Mouse (Mus musculus) heart, postnatal 14 days (tissue): Measurements from ENCODE around the gene Morc2a. TPM values are rescaled to one million over a fixed set of nuclear protein-coding genes. Genes with fewer than 3 reads are reported as not detected.

Experiments used
- DNase-seq, 2 experiments: peaks; one replicate each; pipeline ENCODE4 v3.0.0; 2021 to 2022
- intact Hi-C: fragments of 180-260 bp; cut with DNase I; formaldehyde crosslinking; loops from one replicate; pipeline ENCODE4 v1.15.1; 2025
- total RNA-seq, 2 experiments: library from RNA; stranded (reverse); gene quantifications; 2 replicates each; pipeline ENCODE4 v1.2.3; 2021

The Morc2a gene
- total RNA-seq, 2 experiments from 2014 or later = 23.1 to 27.4 TPM

DNA sequence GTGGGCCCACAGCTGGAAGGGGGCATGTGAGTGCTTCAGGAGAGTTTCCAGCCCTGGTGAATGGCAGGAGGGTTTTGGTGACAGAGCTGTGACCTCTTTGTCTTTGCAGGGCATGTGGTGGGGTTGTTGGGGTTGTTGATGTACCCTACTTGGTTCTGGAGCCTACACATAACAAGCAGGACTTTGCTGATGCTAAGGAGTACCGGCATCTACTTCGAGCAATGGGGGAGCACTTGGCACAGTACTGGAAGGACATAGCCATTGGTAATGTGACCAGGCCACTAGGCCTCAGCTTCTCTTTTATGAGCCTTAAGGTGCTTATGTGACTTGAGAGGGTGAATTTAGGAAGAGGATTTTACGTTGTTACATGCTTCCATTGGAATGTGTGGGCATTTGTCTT is 30.8 kb downstream of the Morc2a start:
- intact Hi-C loops = no loop called here
- no peak for DNase-seq

DNA sequence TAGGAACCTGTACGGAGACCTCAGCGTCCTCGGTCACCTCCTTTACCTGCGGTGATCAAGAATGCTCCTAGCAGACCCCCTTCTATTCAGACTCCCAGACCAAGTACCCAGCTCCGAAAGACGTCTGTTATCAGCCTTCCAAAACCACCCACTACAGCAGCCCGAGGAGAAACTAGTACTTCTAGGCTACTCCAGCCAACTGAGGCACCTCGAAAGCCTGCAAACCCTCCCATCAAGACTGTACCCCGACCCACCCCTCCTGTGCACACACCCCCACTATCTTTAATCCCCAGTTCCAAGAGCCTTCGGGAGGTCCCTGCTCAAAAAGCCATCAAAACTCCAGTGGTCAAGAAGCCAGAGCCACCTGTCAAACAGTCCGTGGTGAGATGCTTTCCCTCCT is 34.7 kb downstream of the Morc2a start:
- intact Hi-C loops = no loop called here

DNA sequence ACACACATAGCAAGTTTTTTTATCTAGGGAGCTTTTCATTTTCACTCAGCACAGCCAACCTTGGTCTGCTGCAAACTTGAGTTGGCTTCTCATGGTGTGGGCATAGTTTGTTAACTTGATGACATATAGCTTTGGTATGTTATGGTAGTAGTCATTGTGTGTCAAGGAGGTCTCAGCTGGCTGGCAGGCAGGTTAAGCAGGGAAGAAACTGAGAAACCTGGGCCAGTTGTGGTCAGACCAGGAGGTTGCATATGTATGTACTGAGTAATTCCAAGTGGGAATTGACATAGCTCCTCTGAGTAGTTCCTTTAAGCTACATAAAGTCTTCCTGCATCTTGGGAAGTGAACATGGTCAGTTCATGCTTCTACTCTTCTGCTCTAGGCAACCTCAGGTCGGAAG is 35.2 kb downstream of the Morc2a start:
- intact Hi-C loops = no loop called here
- no peak for DNase-seq

More for the DNA sequence above, 34.7 kb downstream of the Morc2a start:
- no peak for DNase-seq

- peak in 1 of 2 experiments; percentile 19 for DNase-seq
- intact Hi-C loops = no loop called here
Measured at GRCm38 (mm10) chr11:3684723-3685430, 35.9 kb downstream of the Morc2a start.

- intact Hi-C loops = no loop called here
- DNase-seq = no peak
Measured at GRCm38 (mm10) chr11:3685431-3685830, 36.4 kb downstream of the Morc2a start.

DNA sequence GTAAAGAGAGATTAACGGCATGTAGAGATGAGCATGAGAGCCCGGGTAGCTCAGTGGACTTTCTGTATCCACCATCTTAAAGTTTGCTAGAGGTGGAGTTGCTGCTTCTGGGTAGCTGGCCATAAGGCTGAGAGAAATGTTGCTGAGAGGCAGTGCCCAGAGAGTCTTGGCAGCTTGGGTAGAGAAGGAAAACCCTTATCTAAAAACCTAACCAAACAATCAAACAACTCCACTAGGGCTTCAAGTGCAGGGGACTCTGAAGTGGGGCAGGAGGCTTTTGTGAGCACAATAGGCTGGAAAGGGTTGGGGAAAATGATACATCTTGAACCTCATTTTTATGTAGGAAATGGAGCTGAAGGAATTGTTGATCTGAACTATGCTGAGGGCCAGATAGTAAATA is 37.3 kb downstream of the Morc2a start:
- DNase-seq = no peak
- intact Hi-C loops = no loop called here

GRCm38 (mm10) chr11:3686885-3687284 is 37.9 kb downstream of the Morc2a start:
- DNase-seq = no peak
- intact Hi-C loops = no loop called here

DNA sequence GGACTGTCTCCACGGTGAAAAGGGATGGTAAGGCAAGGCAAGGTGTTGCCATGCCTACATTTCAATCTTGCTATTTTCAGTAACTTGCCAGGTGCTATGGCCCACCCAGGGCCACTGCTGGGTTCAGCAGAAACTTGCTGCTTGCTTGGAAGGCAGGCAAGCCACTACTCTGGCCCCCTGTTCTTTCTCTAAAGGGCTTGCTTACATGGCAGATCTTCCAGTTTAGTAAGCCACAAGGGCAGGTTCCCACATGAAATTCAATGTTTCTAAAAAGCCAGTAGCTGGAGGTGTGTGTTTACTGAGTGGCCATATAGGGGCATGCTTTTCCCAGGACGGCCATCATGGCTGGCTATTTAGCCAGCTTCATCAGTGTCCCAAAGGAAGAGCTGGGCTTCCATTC is 42.8 kb downstream of the Morc2a start:
- DNase-seq = no peak
- intact Hi-C loops = no loop called here

DNA sequence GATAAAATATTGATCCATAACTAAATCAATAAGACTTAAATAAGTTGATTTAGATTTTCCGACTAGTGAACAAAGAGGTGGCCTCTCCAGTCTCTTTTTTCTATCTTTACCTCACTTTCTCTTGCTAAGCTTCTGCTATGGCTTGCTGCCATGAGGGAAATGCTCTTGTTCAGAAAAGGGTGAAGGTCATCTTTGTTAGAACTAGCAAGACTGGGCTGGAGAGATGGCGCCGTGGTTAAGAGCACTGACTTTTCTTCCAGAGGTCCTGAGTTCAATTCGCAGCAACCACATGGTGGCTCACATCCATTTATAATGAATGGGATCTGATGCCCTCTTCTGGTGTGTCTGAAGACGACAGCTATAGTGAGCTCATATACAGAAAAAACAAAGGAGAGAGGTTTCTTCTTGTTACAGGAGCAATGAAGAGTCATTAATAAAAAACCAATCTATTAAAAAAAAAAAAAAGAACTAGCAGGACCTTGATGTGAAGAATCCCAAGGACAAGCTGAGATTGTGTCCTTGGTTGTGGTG is 47.2 kb downstream of the Morc2a start:
- intact Hi-C loops = no loop called here
- DNase-seq = no peak

- intact Hi-C loops = no loop called here
- no peak for DNase-seq
Measured at GRCm38 (mm10) chr11:3697441-3697840, 48.5 kb downstream of the Morc2a start.

GRCm38 (mm10) chr11:3703089-3703992 is 54.4 kb downstream of the Morc2a start:
- intact Hi-C loops = no loop called here
- no peak for DNase-seq

- intact Hi-C loops = no loop called here
- DNase-seq = no peak
Measured at GRCm38 (mm10) chr11:3704404-3704803, 55.4 kb downstream of the Morc2a start.

GRCm38 (mm10) chr11:3707057-3707456 is 58.1 kb downstream of the Morc2a start:
- intact Hi-C loops = no loop called here
- DNase-seq = no peak

- DNase-seq = no peak
- intact Hi-C loops = loop anchor here (5.0 kb wide), 1 partner anchor 167 kb away; no protein-coding TSS in a partner anchor
Measured at GRCm38 (mm10) chr11:3710203-3710602, 61.2 kb downstream of the Morc2a start.

DNA sequence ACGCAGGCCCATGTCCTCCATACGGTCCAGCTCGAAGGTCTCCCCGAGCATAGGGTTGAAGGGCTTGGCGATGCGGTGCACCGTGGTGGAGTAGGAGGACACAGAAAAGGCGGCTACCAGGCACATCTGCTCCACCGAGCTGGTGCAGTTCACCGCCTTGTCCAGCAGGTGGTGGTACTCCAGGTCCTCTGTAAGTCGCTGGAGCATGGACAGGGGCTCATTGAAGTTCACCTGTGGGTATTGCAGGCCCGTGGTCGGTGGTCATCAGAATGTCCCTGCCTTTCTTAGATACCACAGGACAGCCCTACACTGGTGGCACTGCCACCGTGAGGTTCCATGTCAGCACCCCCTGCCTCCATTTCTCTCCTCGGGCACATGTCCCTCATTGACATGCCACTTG is 65.5 kb downstream of the Morc2a start:
- DNase-seq = peak; percentile 54 to 77
- intact Hi-C loops = loop anchor here (2.0 to 5.0 kb wide), 2 partner anchors 72 to 163 kb away; no protein-coding TSS in a partner anchor

- intact Hi-C loops = no loop called here
- DNase-seq = no peak
Measured at GRCm38 (mm10) chr11:3716662-3717061, 67.7 kb downstream of the Morc2a start.

- no peak for DNase-seq
- intact Hi-C loops = no loop called here
Measured at GRCm38 (mm10) chr11:3722036-3722435, 73.0 kb downstream of the Morc2a start.

DNA sequence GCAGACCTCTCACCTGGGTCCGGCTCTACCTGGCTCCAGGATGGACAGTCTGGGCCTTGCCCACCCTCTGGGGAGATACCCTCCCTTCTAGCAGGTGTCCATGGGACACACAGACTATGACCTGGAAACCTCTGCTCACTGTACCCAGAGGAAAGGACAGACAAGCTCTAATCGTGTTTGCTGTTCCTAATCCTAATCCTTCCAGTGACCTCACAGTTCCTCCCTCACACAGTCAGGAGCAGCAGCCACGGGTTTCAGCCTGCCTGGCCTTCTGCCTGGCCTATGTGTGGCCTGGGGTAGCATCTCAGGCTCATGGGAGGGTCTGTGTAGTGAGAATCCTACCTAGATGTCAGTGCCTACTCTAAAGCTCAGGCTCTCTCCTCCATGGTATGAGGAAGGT is 73.9 kb downstream of the Morc2a start:
- no peak for DNase-seq
- intact Hi-C loops = no loop called here

GRCm38 (mm10) chr11:3723910-3724309 is 74.9 kb downstream of the Morc2a start:
- no peak for DNase-seq
- intact Hi-C loops = no loop called here

DNA sequence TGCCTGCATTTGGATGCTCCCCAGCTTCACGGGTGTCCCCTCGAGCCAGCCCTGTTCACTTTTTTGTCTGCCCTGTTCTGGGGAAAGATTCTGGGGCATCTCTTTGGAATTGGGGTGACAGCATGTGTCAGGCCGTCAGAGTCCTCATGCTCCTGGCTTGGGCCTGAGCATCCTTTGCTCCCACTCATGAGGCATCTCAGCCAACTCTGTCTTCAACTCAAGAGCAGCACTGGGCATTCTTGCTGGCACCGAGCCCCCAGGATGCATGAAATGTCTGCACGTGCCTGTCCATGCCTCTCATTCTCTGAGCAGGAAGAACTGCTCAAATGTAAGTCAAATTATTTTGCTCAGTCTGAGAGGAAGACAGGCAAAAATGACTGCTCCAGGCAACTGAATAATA is 75.7 kb downstream of the Morc2a start:
- DNase-seq = no peak
- intact Hi-C loops = no loop called here

DNA sequence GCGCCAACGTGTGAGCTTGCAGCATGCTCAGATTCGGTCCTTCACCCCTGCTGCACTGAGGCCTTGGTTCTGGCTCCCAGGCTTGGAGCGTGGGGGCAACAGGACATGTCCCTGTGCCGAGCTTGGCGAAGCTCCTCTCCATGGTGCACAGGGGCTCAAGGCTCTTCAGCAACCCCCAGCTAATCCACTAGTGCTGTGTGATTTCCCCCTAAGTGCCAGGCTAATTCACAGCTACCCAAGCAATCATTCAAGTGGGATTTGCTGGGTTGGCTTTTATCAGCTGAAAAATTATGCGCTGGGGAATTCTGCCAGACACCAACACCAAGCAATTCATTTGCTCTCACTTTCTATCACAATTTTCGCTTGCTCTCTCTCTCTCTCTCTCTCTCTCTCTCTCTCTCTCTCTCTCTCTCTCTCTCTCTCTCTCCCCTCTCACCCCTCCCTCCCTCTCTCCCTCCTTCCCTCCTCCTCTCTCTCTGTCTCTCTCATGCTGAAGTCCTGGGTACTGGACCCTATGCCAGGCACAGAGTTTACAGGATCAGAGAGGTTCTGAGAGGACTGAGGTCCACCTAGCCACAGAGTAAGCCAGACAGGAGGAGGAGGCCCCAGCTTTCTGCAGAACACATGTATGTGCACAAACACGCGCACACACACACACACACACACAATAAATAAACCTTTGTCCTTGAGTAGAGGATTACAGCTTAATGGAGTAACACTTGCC is 76.5 kb downstream of the Morc2a start:
- DNase-seq = no peak
- intact Hi-C loops = no loop called here
